Mouse (Mus musculus): Measurements from ENCODE around the gene Olfr1338.
"Not testable (repeated sequence)": the region's sequence is repeated elsewhere in the genome, so short reads cannot be mapped to it uniquely, and the experiment has no call there.

Olfr1338 gene

DNA sequence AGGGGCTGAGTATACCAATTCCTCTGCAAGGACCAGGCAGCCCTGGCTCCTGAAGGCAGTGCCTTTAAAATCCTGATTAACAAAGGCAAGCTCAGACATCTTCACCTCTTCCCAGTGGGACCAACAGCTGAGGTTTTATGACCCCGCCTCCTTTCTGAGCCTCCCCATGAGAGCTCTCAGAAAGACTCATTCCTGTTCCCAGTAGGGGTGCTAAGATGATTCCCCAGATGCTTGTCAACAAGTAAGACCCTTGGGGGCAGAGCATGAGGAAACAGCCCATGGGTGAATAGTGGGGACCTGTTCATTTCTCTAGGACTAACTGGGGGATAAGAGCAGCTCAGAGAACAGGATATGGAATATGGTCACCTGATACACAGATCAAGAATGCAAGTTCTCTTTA, at the start of gene Olfr1338:
TSS of gene Olfr1338 (minus strand) at position 101 of the 400 bp plus-strand sequence.
- no peak for DNase-seq (ENCODE audit: low spot score)

DNA sequence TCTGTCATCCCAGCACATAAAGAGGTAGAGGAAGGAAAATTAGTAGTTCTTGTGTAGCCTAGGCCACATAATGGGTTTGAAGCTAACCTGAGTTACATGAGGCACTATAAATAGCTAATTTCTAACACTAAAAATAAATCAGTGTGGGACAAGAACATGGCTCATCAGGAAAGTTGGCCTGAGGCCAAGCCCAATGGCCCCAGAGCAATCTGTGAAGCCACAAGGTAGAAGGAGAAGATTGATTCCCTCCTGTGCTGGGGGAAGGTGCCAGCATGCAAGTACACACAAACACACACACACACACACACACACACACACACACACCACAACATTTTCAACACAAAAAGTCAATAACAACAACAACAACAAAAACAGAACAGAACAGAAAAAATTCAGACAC, 34.3 kb upstream of the Olfr1338 start:
- not testable (repeated sequence) for DNase-seq (ENCODE audit: low spot score)

DNA sequence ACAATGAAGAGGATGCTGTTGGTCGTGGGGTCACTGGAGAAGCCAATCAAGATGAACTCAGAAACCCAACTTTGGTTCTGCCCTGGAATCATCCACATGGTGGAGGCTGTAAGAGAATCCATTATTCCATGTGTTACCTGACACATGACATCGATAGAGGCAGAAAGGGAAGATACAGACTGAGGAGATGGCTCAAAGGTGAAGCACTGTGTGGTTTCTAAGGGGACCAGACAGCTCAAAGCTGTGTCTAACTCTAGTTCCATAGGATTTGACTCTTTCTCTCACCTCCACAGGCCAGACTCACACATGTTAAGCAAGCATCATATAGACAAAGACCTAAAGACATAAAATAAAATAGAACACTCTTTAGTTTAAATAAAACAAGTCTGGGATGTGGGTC, 23.9 kb upstream of the Olfr1338 start, which contains the start of gene Olfr1337:
TSS of gene Olfr1337 (minus strand) at position 101 of the 400 bp plus-strand sequence.
- DNase-seq (ENCODE audit: low spot score): no peak

DNA sequence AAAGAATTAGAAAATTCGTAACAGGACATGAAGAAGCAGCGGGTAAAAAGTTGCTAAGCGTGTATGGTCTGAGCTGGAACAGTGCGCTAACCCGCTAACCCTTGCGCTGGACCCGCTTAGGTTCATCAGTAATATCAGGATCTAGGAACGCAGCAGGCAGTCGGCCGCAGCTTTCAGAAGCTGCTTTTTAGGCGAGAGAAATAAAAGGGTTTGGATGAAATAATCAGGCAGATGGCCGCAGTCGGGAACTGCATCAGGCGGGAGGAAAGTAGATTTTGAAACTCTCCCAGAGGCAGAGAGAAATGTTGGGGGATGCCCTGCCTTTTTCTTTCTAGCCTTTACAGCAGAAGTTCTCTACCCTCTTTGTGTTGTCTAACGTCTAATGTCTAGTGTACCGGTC, 16.7 kb downstream of the Olfr1338 start:
- no peak for DNase-seq (ENCODE audit: low spot score)

DNA sequence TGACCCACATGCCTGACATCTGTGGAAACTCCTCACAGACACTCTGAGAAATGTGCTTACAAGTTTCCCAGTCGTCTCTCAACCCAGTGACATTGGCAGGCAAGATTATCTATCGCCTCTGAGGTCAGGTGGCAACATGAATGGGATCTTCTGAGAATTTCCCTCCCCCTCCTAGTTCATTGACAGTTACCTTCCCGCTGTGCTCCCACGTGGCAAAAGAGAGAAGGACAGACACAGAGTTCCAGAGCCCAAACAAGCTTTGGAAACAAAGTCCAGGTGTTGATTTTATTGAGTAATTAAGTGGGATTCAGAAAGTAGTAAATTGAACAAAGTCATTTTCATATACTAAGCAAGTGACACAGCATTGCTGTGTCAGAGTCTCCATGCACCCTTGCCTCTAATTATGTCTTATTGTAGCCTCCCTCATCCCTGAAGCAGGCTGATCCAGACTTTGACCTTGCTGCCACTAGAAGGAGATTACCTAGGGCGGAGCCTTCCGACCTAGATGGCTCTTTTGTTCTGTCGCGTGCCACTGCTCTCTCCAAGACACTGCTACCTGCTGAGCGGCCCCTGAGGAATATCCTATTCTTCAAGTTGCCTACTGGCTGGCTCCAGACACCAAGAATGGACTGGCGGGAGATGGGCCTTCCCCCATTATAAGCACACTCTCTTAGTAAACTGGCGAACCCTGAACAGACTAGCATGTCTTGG, 17.4 kb downstream of the Olfr1338 start:
- no peak for DNase-seq (ENCODE audit: low spot score)

DNA sequence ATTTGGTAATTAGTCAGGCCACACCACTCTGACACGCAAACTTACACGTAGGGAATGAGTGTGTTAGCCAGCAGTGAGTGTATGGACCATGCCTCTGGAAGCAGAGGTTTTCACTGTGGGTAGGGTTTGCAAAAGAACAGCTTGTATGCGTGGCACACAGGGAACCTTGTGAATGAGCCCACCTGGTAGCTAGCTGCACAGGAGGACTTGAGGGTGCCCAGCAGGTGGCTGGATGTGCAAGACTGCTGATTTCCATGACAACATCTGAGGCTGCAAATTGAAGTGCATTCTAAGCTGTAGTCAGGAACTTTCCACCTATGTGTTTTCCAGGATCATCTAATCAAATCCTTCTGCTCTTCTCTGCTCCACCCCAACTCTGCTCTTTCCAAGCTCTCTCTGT, 19.0 kb downstream of the Olfr1338 start:
- DNase-seq (ENCODE audit: low spot score): no peak

DNA sequence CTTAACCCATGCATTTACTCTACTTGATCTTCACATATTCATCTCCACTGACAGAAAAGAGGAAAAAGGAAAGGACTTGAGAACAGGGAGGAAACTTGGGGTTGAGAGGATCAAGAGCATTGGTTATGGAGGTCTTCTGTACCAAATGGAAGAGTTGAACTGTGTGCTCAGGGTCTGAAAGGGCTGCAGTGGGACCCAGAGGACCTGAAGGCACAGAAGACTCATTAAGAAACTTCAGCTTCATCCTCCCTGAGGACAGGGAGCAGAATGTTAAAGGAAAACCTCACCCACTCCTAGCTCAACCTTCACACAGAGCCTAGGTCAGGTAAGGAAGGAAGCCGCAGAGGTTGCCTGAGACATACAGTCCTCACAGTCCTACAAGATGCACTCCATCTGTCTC, 26.7 kb downstream of the Olfr1338 start, which contains the start of gene Olfr1339:
TSS of gene Olfr1339 (plus strand) at position 301 of the 400 bp plus-strand sequence.
- DNase-seq (ENCODE audit: low spot score): no peak

DNA sequence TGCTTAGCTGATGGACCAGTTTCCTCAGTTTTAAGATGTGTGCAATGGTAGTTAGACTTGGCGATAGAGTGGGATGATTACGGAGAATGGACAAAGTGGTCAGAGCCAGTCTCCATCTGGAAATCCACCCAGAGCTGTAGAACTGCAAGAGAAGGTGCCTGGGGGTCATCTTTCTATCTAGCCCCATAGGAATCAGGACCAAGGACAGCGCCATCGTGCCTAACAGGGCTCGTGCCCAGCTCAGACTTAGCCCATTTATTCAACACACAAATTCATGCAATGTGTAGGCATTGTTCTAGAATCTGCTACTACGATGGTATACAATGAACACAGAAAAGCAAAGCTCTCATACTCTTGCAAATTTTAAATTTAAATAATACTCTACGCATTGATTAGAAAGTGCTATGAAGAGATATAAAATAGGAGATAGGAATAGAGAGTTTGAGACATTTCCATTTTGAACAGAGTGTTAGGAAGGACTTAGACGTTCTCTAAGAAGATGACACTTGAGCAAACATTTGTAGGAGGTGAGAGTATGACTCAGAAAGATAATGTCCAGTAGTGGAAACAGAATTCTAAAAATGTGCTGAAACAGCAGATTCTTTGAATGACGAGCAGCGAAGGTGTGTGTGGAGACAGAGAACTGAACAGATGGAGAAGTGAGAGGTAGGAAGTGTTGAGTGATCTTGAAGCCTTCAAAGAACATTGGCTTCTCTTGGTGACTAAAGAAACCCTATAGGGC, 36.6 kb downstream of the Olfr1338 start:
- DNase-seq (ENCODE audit: low spot score): no peak

DNA sequence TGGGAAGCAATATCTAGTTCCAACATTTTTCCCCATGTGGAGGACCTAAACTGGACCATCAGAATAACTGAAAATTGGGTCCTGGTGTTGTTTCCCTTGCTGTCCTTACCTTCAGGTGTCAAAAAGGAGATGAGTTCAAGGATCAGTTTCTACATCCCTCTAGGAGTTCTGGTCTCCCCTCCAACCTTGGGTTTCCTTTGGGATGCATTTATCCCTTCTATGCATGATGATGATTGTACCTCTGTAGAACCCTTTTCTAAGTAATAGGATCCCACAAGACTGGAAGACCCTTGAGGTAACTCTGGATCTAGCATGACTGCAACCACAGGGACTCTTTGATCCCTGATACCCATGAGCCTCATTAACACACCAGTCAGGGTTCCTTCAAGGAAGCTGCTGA, 38.7 kb downstream of the Olfr1338 start, which contains the start of gene Olfr1340:
TSS of gene Olfr1340 (plus strand) at position 301 of the 400 bp plus-strand sequence.
- no peak for DNase-seq (ENCODE audit: low spot score)

DNA sequence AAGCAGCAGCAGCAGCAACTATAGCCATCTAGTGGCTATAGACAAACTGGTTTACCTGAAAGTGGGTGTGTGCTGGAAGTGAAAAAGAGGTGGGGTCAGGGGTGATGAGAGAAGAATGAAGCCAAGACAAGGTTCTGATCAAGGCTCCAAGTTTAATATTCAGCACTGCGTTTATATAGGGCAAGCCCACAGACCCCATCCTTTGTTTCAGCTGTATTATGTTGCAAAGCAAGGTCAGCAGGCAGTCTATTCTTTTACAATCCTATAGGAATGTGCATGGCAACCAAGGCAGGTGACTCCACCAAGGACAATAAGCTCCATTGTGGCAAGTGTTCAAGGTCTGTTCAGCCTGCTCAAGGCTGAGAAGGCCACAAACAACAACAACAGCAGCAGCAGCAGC, 46.9 kb downstream of the Olfr1338 start:
- DNase-seq (ENCODE audit: low spot score): no peak

DNA sequence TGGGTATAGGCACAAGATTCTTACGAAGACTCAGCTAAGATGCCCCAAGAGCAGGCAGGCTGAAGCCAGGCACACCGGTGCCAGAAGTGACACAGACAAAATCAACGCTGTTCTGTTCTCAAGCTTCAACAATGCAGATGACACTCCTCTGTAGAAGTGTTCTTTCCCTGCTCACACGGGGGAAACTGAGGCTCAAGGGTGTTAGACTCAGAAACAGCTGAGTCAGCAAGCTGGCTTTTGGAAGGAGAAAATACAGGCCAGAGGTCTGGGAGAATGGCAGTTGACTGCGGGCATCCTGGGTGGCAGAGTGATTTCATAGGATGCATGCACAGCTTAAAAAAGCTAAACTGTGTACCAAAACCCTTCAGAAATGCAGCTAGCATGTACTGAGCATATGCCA, 50.5 kb downstream of the Olfr1338 start:
- no peak for DNase-seq (ENCODE audit: low spot score)

DNA sequence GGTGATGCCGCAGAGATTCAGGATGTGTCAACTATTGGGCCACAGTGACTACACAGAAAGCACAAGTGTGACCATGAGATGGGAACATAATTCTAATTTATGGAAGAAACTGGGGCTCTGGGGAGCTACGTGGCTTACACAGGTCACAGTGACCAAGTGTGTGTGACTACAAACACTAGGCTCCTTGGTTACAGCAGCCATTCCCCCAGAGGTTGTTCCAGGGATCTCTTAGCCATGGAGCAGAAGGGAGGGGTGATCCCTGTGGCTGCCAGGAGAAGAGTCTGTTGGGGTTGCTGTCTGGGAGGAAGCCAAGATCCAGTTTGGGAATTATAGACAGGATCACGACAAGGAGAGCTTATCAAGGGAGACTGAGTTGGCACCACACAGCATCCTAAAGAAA, 55.3 kb downstream of the Olfr1338 start, which contains the start of gene Olfr1341:
TSS of gene Olfr1341 (plus strand) at position 301 of the 400 bp plus-strand sequence.
- DNase-seq (ENCODE audit: low spot score): no peak
